Mouse (Mus musculus) MN1 (cell line): ENCODE measurements around the gene Slc1a6.
A peak's percentile ranks its signal among the peaks of the same experiment; 100 is the strongest.
"Not testable (repeated sequence)": the region's sequence is repeated elsewhere in the genome, so short reads cannot be mapped to it uniquely, and the experiment has no call there.

ENCODE experiments used
- DNase-seq: peaks from one replicate; pipeline ENCODE4 v3.0.0-alpha.2; 2016; ENCODE audit warnings: low spot score

The Slc1a6 gene

GRCm38 (mm10) chr10:78779981-78780651 lies at the start of gene Slc1a6:
TSS of gene Slc1a6 (plus strand) at chr10:78780496.
- no peak for DNase-seq

GRCm38 (mm10) chr10:78739821-78740220 lies 40.5 kb upstream of the Slc1a6 start:
- DNase-seq = no peak

- DNase-seq = no peak
Observed at GRCm38 (mm10) chr10:78743721-78744120, 36.6 kb upstream of the Slc1a6 start.

GRCm38 (mm10) chr10:78745453-78746232 lies 34.7 kb upstream of the Slc1a6 start:
- no peak for DNase-seq

GRCm38 (mm10) chr10:78747035-78747721 lies 33.1 kb upstream of the Slc1a6 start:
- no peak for DNase-seq

- DNase-seq = no peak
Observed at GRCm38 (mm10) chr10:78748161-78748560, 32.1 kb upstream of the Slc1a6 start.

GRCm38 (mm10) chr10:78748946-78749345 lies 31.4 kb upstream of the Slc1a6 start:
- DNase-seq = no peak

- DNase-seq = no peak
Observed at GRCm38 (mm10) chr10:78752452-78753191, 27.7 kb upstream of the Slc1a6 start, which contains the start of gene Ccdc105. TSS of gene Ccdc105 (minus strand) at chr10:78753065.

GRCm38 (mm10) chr10:78756021-78756420 lies 24.3 kb upstream of the Slc1a6 start:
- DNase-seq = peak; percentile 49

GRCm38 (mm10) chr10:78765570-78765969 lies 14.7 kb upstream of the Slc1a6 start:
- DNase-seq = no peak

- DNase-seq = no peak
Observed at GRCm38 (mm10) chr10:78775830-78776229, 4.5 kb upstream of the Slc1a6 start.

- no peak for DNase-seq
Observed at GRCm38 (mm10) chr10:78779527-78779926, 769 bp upstream of the Slc1a6 start.

GRCm38 (mm10) chr10:78787566-78788087 lies 7.3 kb downstream of the Slc1a6 start:
- DNase-seq = no peak

- no peak for DNase-seq
Observed at GRCm38 (mm10) chr10:78790561-78790960, 10.3 kb downstream of the Slc1a6 start.

GRCm38 (mm10) chr10:78801449-78801848 lies 21.2 kb downstream of the Slc1a6 start:
- no peak for DNase-seq

- no peak for DNase-seq
Observed at GRCm38 (mm10) chr10:78812358-78813060, 32.2 kb downstream of the Slc1a6 start.

GRCm38 (mm10) chr10:78840456-78840855 lies 60.2 kb downstream of the Slc1a6 start:
- not testable (repeated sequence) for DNase-seq

GRCm38 (mm10) chr10:78852066-78852465 lies 71.8 kb downstream of the Slc1a6 start, which contains the start of gene Olfr1356:
TSS of gene Olfr1356 (minus strand) at chr10:78852166.
- DNase-seq = no peak
